Mouse (Mus musculus): ENCODE data around the gene Tra2b. TPM values are rescaled to one million over a fixed set of nuclear protein-coding genes. Genes with fewer than 3 reads are reported as not detected.
"Not testable (repeated sequence)": the region's sequence is repeated elsewhere in the genome, so short reads cannot be mapped to it uniquely, and the experiment has no call there.

The Tra2b gene
- total RNA-seq, 2 experiments from 2014 or later, result 87.1 to 92.8 TPM

- intact Hi-C loops (cut with DNase I); DNase-seq (ENCODE audit: extremely low spot score in 1 of 2, low spot score in 2 of 2): not testable (repeated sequence)
These were observed 13.6 kb downstream of the Tra2b start for GRCm38 (mm10) chr16:22252255-22252654.

- intact Hi-C loops (cut with DNase I), result no loop called here
- no peak for DNase-seq (ENCODE audit: extremely low spot score in 1 of 2, low spot score in 2 of 2)
These were observed 15.5 kb downstream of the Tra2b start for GRCm38 (mm10) chr16:22250307-22250706.

- DNase-seq (ENCODE audit: extremely low spot score in 1 of 2, low spot score in 2 of 2), result no peak
- intact Hi-C loops (cut with DNase I), result loop anchor here (10.0 kb wide), 1 partner anchor 865 kb away; no protein-coding TSS in a partner anchor
These were observed 16.1 kb downstream of the Tra2b start for GRCm38 (mm10) chr16:22249754-22250153.

GRCm38 (mm10) chr16:22242239-22242866, 23.5 kb downstream of the Tra2b start:
- intact Hi-C loops (cut with DNase I), result loop anchor here (10.0 kb wide), 1 partner anchor 872 kb away; no protein-coding TSS in a partner anchor
- no peak for DNase-seq (ENCODE audit: extremely low spot score in 1 of 2, low spot score in 2 of 2)

- intact Hi-C loops (cut with DNase I), result loop anchor here (10.0 kb wide), 1 partner anchor 873 kb away; no protein-coding TSS in a partner anchor
- DNase-seq (ENCODE audit: extremely low spot score in 1 of 2, low spot score in 2 of 2), result no peak
These were observed 24.2 kb downstream of the Tra2b start for GRCm38 (mm10) chr16:22241376-22242238.

- intact Hi-C loops (cut with DNase I), result loop anchor here (10.0 kb wide), 1 partner anchor 874 kb away; no protein-coding TSS in a partner anchor
- no peak for DNase-seq (ENCODE audit: extremely low spot score in 1 of 2, low spot score in 2 of 2)
These were observed 24.9 kb downstream of the Tra2b start for GRCm38 (mm10) chr16:22240856-22241255.

GRCm38 (mm10) chr16:22239978-22240377, 25.8 kb downstream of the Tra2b start:
- DNase-seq (ENCODE audit: extremely low spot score in 1 of 2, low spot score in 2 of 2), result no peak
- intact Hi-C loops (cut with DNase I), result loop anchor here (10.0 kb wide), 1 partner anchor 875 kb away; no protein-coding TSS in a partner anchor

GRCm38 (mm10) chr16:22238928-22239620, 26.7 kb downstream of the Tra2b start:
- intact Hi-C loops (cut with DNase I), result no loop called here
- DNase-seq (ENCODE audit: extremely low spot score in 1 of 2, low spot score in 2 of 2), result no peak

- not testable (repeated sequence) for DNase-seq (ENCODE audit: extremely low spot score in 1 of 2, low spot score in 2 of 2)
These were observed 27.4 kb downstream of the Tra2b start for GRCm38 (mm10) chr16:22238402-22238801.

GRCm38 (mm10) chr16:22236814-22237213, 29.0 kb downstream of the Tra2b start:
- DNase-seq (ENCODE audit: extremely low spot score in 1 of 2, low spot score in 2 of 2), result no peak
- intact Hi-C loops (cut with DNase I), result no loop called here

More at GRCm38 (mm10) chr16:22238402-22238801, 27.4 kb downstream of the Tra2b start:
- intact Hi-C loops (cut with DNase I), result not testable (repeated sequence)

- DNase-seq (ENCODE audit: extremely low spot score in 1 of 2, low spot score in 2 of 2), result no peak
These were observed 31.3 kb downstream of the Tra2b start for GRCm38 (mm10) chr16:22234535-22234934.

GRCm38 (mm10) chr16:22230276-22230675, 35.5 kb downstream of the Tra2b start:
- intact Hi-C loops (cut with DNase I); DNase-seq (ENCODE audit: extremely low spot score in 1 of 2, low spot score in 2 of 2): not testable (repeated sequence)

More at GRCm38 (mm10) chr16:22234535-22234934, 31.3 kb downstream of the Tra2b start:
- intact Hi-C loops (cut with DNase I), result no loop called here

GRCm38 (mm10) chr16:22203501-22203900, 62.3 kb downstream of the Tra2b start:
- no peak for DNase-seq (ENCODE audit: extremely low spot score in 1 of 2, low spot score in 2 of 2)
- intact Hi-C loops (cut with DNase I), result no loop called here

- intact Hi-C loops (cut with DNase I), result no loop called here
- DNase-seq (ENCODE audit: extremely low spot score in 1 of 2, low spot score in 2 of 2), result no peak
These were observed 63.9 kb downstream of the Tra2b start for GRCm38 (mm10) chr16:22201858-22202257.

GRCm38 (mm10) chr16:22200476-22200875, 65.3 kb downstream of the Tra2b start:
- intact Hi-C loops (cut with DNase I), result no loop called here
- DNase-seq (ENCODE audit: extremely low spot score in 1 of 2, low spot score in 2 of 2), result no peak

All from left cerebral cortex, postnatal 10 days (tissue).